Mouse (Mus musculus): ENCODE data around the gene Mta1. TPM values are rescaled to one million over a fixed set of nuclear protein-coding genes. Genes with fewer than 3 reads are reported as not detected.

The Mta1 gene
- polyA plus RNA-seq, 1 experiment from 2014 or later: 12.9 TPM

DNA sequence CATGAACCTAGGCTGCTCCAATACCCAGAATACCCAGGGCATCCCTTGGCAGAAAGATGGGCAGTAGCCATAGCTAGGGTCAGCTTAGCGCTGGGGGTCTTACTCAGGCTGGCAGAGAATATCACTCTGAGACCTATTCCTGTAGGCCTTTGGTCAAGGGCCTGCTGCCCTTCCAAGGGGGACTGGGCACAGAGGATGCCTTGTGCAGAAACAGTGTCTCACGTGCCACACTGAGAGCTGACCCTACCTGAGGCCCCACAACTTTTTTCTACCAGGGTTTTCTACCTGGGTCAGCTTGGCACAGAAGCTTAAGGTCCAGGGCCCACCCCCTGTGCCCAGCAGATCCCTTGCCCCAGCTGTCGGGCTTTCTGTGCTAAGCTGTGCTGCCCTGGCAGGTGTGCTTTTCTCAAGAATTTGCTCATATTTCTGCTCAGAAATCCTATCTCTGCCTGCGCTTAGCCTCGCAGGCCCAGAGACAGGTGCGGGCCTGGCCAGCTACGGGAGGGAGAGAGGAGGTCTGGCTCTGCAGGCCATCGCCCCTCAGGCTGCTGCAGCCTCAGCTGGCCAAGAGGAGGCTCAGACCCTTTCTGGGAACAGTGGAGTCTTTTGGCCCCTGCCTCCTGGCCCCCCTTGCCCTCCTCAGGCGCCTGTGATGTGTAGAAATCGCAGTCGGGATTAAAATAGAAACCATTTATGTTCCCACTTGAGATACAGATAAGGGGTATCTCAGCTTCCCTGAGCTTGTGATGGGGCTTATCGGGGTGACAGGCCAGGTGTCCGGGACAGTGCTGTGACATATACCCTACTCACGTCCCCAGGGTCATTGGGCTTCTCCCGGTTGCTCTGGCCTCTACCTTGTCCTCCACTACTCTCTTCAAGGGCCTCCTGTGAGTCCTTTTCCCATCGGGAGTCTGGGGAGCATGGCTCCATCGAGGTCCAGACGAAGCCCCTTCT lies 39.5 kb downstream of the Mta1 start:
- ATAC-seq (ENCODE audit: insufficient number of reproducible peaks, low FRiP score, low TSS enrichment, low read depth): no peak
- 83% methylated on average over 18 of the region's 18 CpGs for WGBS
- Histone ChIP-seq H3K4me2 (no peak overlapping the region), H3K36me3 (peaks cover 63% of the 10 kb centered on the region), H3K27me3 (peaks cover 26% of the 10 kb centered on the region), H3K4me3 (no peak overlapping the region), H3K9me3 (no peaks in the 10 kb centered on the region), H3K9ac (no peak overlapping the region), H3K4me1 (peaks cover 42% of the 10 kb centered on the region), H3K27ac (no peak overlapping the region)

GRCm38 (mm10) chr12:113138291-113138690 lies 40.2 kb downstream of the Mta1 start:
- peaks cover 43% of the 10 kb centered on the region for H3K4me1 ChIP-seq
- H3K27ac ChIP-seq: no peak overlapping the region
- ATAC-seq (ENCODE audit: insufficient number of reproducible peaks, low FRiP score, low TSS enrichment, low read depth): no peak
- no peak overlapping the region for H3K9ac ChIP-seq
- WGBS: 70% methylated on average over 6 of the region's 6 CpGs
- H3K4me2 ChIP-seq: no peak overlapping the region
- H3K9me3 ChIP-seq: no peaks in the 10 kb centered on the region
- peaks cover 55% of the 10 kb centered on the region for H3K36me3 ChIP-seq
- H3K4me3 ChIP-seq: no peak overlapping the region
- peaks cover 33% of the 10 kb centered on the region for H3K27me3 ChIP-seq

- Histone ChIP-seq H3K27me3 (peaks cover 40% of the 10 kb centered on the region), H3K4me1 (peaks cover 45% of the 10 kb centered on the region), H3K4me2 (peak overlapping the region; percentile 85), H3K9me3 (no peaks in the 10 kb centered on the region), H3K27ac (peak overlapping the region; percentile 57), H3K36me3 (peaks cover 46% of the 10 kb centered on the region), H3K9ac (no peak overlapping the region), H3K4me3 (peak overlapping the region; percentile 54)
- 39% methylated on average over 11 of the region's 11 CpGs for WGBS
- ATAC-seq (ENCODE audit: insufficient number of reproducible peaks, low FRiP score, low TSS enrichment, low read depth): no peak
These were observed 41.1 kb downstream of the Mta1 start for GRCm38 (mm10) chr12:113138901-113139864.

- H3K27me3 ChIP-seq: peaks cover 40% of the 10 kb centered on the region
- no peaks in the 10 kb centered on the region for H3K9me3 ChIP-seq
- ATAC-seq (ENCODE audit: insufficient number of reproducible peaks, low FRiP score, low TSS enrichment, low read depth): peak; percentile 73
- H3K4me1 ChIP-seq: peaks cover 46% of the 10 kb centered on the region
- H3K27ac ChIP-seq: peak within 1 kb of the TSS; percentile 57
- H3K36me3 ChIP-seq: peaks cover 38% of the 10 kb centered on the region
- peak within 1 kb of the TSS; percentile 54 for H3K4me3 ChIP-seq
- H3K4me2 ChIP-seq: peak within 1 kb of the TSS; percentile 85
- WGBS: under 1% methylated on average over 66 of the region's 68 CpGs
- peak within 1 kb of the TSS; percentile 28; the same call in 1 of the 2 replicates for H3K9ac ChIP-seq
These were observed 42.0 kb downstream of the Mta1 start, which contains the start of gene Crip2 for GRCm38 (mm10) chr12:113139908-113140615. Gene Crip2 (plus strand): TSS chr12:113140236.

DNA sequence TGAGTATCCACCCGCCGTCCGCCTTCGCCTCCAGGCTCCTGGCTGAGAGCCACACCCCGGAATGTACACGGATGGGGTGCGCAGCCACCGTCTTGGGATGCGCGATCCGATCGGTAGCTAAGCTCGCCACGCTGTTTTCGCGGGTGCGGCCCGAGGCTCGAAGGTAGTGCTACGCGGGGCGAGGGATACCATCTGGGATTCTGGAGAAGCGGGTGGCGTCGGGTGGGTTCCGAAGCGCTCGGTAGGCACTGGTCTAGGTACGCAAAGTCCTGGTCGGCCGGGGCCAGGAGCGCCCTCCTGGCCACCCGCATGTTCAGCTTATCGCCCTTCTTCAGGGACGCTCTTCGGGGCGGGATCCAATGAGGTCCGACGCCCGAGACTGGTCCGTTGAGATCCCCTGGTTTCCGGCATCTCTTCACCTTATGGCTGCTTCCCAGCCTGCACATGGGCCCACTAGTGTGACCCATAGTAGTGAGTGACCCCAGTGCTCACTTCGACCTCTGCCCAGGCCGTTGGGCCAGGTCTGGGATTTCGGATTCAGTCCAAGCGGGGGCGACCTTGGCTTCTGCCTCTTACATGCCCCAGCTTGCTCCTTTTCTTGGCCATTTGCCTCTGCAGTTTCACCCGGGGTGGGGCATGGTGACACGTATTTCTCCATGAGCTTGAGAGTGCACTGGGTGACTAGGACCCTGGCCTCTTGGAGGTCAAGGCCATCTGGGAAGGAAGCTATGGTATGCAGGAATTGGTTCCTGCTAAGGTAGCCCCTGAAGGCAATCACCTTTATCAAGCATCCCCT lies 42.7 kb downstream of the Mta1 start:
- Histone ChIP-seq H3K9ac (peak overlapping the region; percentile 28; the same call in 1 of the 2 replicates), H3K4me3 (peak overlapping the region; percentile 54), H3K27ac (0 out of 2 replicates have a peak overlapping the region, but pooled peaks have one; percentile 58), H3K36me3 (peaks cover 30% of the 10 kb centered on the region), H3K27me3 (peaks cover 44% of the 10 kb centered on the region), H3K4me2 (peak overlapping the region; percentile 85), H3K9me3 (no peaks in the 10 kb centered on the region), H3K4me1 (peaks cover 46% of the 10 kb centered on the region)
- 4% methylated on average over 49 of the region's 49 CpGs for WGBS
- ATAC-seq (ENCODE audit: insufficient number of reproducible peaks, low FRiP score, low TSS enrichment, low read depth): no peak

DNA sequence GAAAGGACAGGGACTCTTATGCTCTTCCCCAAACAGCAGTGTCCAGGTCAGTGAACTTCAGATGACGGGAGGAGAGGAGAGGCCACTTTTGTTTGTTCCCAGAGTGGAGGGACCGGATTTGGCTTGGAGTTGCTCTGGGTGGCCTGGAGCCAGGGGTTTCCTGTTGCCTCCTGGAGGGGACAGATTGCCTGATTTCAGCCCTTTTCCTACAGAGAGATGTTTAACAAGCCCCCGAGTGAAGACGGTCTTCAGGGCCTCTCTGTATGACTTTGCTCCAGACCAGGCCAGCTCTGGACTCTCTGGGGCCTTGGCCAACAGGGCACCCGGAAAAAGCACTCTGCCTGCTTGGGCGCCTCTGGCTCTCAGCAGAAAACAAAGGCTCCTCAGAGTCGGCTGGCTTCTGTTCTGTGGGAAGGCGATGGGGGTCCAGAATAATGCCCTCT lies 43.5 kb downstream of the Mta1 start:
- H3K9me3 ChIP-seq: no peaks in the 10 kb centered on the region
- ATAC-seq (ENCODE audit: insufficient number of reproducible peaks, low FRiP score, low TSS enrichment, low read depth): no peak
- peaks cover 53% of the 10 kb centered on the region for H3K4me1 ChIP-seq
- H3K27ac ChIP-seq: peak overlapping the region; percentile 58
- peak overlapping the region; percentile 54 for H3K4me3 ChIP-seq
- WGBS: 57% methylated on average over 8 of the region's 8 CpGs
- peaks cover 44% of the 10 kb centered on the region for H3K27me3 ChIP-seq
- peaks cover 23% of the 10 kb centered on the region for H3K36me3 ChIP-seq
- peak overlapping the region; percentile 85 for H3K4me2 ChIP-seq
- no peak overlapping the region for H3K9ac ChIP-seq

DNA sequence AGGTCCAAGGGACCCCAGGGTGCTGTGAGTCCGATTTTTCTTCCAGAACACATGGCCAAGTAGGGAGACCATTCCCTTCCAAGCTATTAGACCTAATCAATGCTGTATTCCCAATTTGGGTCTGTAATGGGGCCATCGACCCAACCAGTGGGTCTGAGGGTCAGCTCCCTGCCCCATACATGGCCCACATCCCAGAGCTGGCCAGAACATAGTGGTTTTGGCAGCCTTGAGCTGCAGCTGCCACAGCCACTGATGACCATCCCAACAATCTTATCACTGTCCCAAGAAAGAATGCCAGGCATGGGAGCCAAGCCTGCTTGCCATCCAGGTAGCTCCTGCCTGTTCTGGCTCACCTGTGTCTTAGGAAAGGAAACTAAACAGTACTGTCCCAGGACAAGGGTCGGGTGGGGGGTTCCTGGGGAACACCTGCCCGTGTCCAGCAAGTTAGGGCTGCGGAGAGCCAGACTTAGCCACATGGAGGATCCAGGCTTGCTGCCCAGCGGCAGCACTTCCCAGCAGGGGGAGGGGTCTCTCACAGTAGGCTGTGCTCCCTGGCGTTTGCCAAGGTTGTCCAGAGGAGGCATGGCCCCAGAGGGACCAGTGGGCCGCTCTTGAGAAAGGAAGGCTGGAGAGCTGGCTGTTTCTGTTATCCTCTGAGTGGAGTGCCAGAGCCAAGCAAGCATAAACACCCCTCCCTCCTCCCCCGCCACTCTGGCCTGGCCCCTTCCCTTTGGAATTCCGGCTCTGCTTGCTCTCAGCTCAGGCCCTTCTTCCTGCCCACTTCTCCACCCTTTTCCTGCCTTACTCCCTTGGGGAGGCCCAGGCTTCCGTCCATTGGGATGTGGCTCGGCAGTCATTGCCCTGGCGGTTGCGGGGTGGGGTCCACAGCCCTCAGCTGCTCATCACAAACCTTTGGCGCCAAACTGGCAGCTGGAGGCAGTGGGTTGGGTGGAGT lies 44.2 kb downstream of the Mta1 start:
- peaks cover 15% of the 10 kb centered on the region for H3K36me3 ChIP-seq
- H3K4me2 ChIP-seq: peak overlapping the region; percentile 85
- no peaks in the 10 kb centered on the region for H3K9me3 ChIP-seq
- ATAC-seq (ENCODE audit: insufficient number of reproducible peaks, low FRiP score, low TSS enrichment, low read depth): peak; percentile 15
- peaks cover 59% of the 10 kb centered on the region for H3K4me1 ChIP-seq
- H3K27ac ChIP-seq: peak overlapping the region; percentile 58
- peaks cover 51% of the 10 kb centered on the region for H3K27me3 ChIP-seq
- H3K9ac ChIP-seq: no peak overlapping the region
- WGBS: 16% methylated on average over 15 of the region's 15 CpGs
- H3K4me3 ChIP-seq: peak overlapping the region; percentile 54

- H3K4me3 ChIP-seq: peak overlapping the region; percentile 54
- no peak for ATAC-seq (ENCODE audit: insufficient number of reproducible peaks, low FRiP score, low TSS enrichment, low read depth)
- WGBS: 50% methylated on average over 7 of the region's 7 CpGs
- peaks cover 57% of the 10 kb centered on the region for H3K27me3 ChIP-seq
- peaks cover 65% of the 10 kb centered on the region for H3K4me1 ChIP-seq
- H3K27ac ChIP-seq: no peak overlapping the region
- H3K36me3 ChIP-seq: peaks cover 7% of the 10 kb centered on the region; the same call in 1 of the 2 replicates
- H3K9ac ChIP-seq: no peak overlapping the region
- H3K4me2 ChIP-seq: peak overlapping the region; percentile 85
- no peaks in the 10 kb centered on the region for H3K9me3 ChIP-seq
These were observed 45.1 kb downstream of the Mta1 start for GRCm38 (mm10) chr12:113143164-113143563.

DNA sequence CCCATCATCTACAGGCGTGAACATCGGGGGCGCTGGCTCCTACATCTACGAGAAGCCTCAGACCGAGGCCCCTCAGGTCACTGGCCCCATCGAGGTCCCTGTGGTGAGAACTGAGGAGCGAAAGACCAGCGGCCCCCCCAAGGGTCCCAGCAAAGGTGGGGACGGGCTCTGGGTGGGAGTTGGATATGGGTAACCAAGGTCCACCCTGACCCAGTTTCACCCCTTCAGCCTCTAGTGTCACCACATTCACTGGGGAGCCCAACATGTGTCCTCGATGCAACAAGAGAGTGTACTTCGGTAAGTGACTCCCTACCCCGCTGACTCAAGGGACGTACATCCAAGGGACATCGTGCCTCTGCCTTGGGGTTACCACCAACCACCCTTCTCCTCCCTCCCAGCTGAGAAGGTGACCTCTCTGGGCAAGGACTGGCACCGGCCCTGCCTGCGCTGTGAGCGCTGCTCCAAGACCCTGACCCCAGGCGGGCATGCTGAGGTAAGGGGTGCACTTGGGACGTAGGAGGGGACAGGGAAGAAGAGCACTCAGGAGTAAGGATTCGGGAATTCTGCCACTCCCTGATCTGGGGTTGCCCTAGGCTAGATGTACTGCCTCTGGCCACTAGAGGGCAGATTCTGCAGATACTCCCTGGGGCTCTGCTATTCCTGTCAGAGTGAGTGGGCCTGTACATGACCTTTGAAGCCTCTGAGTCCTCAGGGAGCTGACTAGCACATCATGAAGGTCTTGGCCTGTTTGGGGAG lies 46.1 kb downstream of the Mta1 start:
- Histone ChIP-seq H3K9ac (no peak overlapping the region), H3K4me1 (peaks cover 64% of the 10 kb centered on the region), H3K36me3 (no peaks in the 10 kb centered on the region), H3K4me3 (no peak overlapping the region), H3K27me3 (peaks cover 64% of the 10 kb centered on the region), H3K27ac (no peak overlapping the region), H3K9me3 (no peaks in the 10 kb centered on the region), H3K4me2 (no peak overlapping the region)
- no peak for ATAC-seq (ENCODE audit: insufficient number of reproducible peaks, low FRiP score, low TSS enrichment, low read depth)
- WGBS: 81% methylated on average over 18 of the region's 20 CpGs
